Mouse (Mus musculus): ENCODE results near the gene Tmcc2. TPM values are rescaled to one million over a fixed set of nuclear protein-coding genes. Genes with fewer than 3 reads are reported as not detected.
"Not testable (repeated sequence)": the region's sequence is repeated elsewhere in the genome, so short reads cannot be mapped to it uniquely, and the experiment has no call there.

Gene Tmcc2
- polyA plus RNA-seq, 1 experiment: 5.3 TPM

DNA sequence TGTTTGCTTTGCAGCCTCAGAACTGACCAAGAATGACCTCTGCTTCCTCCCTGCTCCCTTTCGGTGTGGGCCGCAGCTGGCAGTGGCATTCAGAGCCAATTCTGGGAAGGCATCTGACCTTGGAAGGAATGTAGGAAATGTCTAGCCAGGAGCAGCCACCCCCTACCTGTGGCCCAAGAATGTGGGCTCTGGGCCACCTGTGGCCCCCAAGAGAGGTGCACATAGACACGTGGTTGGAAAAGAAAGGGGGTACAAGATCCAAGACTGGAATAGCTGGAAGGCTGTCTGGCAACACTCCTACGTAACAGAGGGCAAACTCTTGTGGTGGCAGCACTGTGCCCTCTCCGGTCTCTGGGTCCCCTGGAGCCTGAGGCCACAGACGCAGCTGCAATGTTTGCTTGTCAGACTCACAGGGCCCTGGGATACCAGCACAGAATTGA is 35.9 kb downstream of the Tmcc2 start:
- no peaks in the 10 kb centered on the region for H3K36me3 ChIP-seq (ENCODE audit: control insufficient read depth, insufficient read depth, low read length)
- 92% methylated on average over 6 of the region's 6 CpGs for WGBS
- H3K4me1 ChIP-seq (replicated peaks; ENCODE audit: control insufficient read depth, insufficient read depth, low read length): no peaks in the 10 kb centered on the region
- no peaks in the 10 kb centered on the region for H3K27me3 ChIP-seq (ENCODE audit: control insufficient read depth, insufficient read depth, low read length)
- H3K27ac ChIP-seq (ENCODE audit: control insufficient read depth, insufficient read depth, low read length): no peak overlapping the region
- H3K4me3 ChIP-seq (ENCODE audit: control insufficient read depth, insufficient read depth, low read length): no peak overlapping the region
- DNase-seq: no peak
- TF ChIP-seq CTCF (IDR thresholded peaks at IDR 0.05; ENCODE audit: borderline replicate concordance, control insufficient read depth, extremely low read depth, insufficient read depth, low read length, poor library complexity): no peak
- no peak for TF ChIP-seq POLR2A (IDR thresholded peaks at IDR 0.05; ENCODE audit: control insufficient read depth, extremely low read depth, insufficient read depth, low read length, poor library complexity)

DNA sequence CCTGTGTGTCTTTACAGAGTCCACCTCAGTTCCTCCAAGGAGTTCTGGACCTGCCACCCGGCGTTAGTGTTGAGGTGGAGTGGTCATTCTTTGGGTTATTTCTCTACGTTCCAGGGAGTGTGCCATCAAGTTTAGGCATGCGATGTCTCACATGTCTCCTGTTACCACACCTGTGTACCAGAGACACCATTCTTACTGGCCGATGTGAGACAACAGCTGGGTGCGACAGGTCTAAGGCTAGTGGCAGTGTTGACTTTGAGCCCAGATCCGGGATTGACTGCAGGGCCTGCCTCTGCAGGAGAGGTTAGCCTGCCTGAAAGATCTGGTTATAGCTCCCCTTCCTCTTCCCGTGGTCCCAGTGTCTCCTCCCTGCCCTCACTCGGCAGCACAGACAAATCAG is 36.8 kb downstream of the Tmcc2 start:
- DNase-seq: no peak
- no peak for TF ChIP-seq POLR2A (IDR thresholded peaks at IDR 0.05; ENCODE audit: control insufficient read depth, extremely low read depth, insufficient read depth, low read length, poor library complexity)
- H3K4me1 ChIP-seq (replicated peaks; ENCODE audit: control insufficient read depth, insufficient read depth, low read length): no peaks in the 10 kb centered on the region
- H3K27me3 ChIP-seq (ENCODE audit: control insufficient read depth, insufficient read depth, low read length): no peaks in the 10 kb centered on the region
- no peak overlapping the region for H3K4me3 ChIP-seq (ENCODE audit: control insufficient read depth, insufficient read depth, low read length)
- H3K27ac ChIP-seq (ENCODE audit: control insufficient read depth, insufficient read depth, low read length): no peak overlapping the region
- 94% methylated on average over 9 of the region's 9 CpGs for WGBS
- no peaks in the 10 kb centered on the region for H3K36me3 ChIP-seq (ENCODE audit: control insufficient read depth, insufficient read depth, low read length)

DNA sequence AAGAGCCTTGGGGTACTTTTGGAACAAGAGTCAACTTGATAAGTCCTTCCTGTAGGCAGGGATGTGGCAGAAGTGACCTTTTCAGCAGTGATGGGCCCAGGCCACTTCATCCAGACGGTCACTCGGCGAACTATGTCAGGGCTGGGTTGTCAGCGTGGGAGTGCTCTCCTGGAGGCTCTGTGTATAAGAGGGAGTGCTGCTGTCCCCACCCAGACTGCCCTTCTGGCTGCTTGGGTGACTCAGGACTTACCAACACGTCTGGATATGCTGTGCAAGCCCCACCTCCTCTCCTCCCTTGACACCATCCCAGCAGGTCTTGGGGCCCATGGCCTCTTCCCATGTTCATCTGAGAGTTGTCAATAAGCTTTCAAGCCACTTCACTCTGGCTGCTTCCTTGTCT is 37.7 kb downstream of the Tmcc2 start:
- H3K4me3 ChIP-seq (ENCODE audit: control insufficient read depth, insufficient read depth, low read length): no peak overlapping the region
- no peak overlapping the region for H3K27ac ChIP-seq (ENCODE audit: control insufficient read depth, insufficient read depth, low read length)
- H3K27me3 ChIP-seq (ENCODE audit: control insufficient read depth, insufficient read depth, low read length): no peaks in the 10 kb centered on the region
- H3K4me1 ChIP-seq (replicated peaks; ENCODE audit: control insufficient read depth, insufficient read depth, low read length): no peaks in the 10 kb centered on the region
- 79% methylated on average over 5 of the region's 5 CpGs for WGBS
- no peaks in the 10 kb centered on the region for H3K36me3 ChIP-seq (ENCODE audit: control insufficient read depth, insufficient read depth, low read length)
- no peak for DNase-seq
- no peak for TF ChIP-seq CTCF (IDR thresholded peaks at IDR 0.05; ENCODE audit: borderline replicate concordance, control insufficient read depth, extremely low read depth, insufficient read depth, low read length, poor library complexity)
- no peak for TF ChIP-seq POLR2A (IDR thresholded peaks at IDR 0.05; ENCODE audit: control insufficient read depth, extremely low read depth, insufficient read depth, low read length, poor library complexity)

DNA sequence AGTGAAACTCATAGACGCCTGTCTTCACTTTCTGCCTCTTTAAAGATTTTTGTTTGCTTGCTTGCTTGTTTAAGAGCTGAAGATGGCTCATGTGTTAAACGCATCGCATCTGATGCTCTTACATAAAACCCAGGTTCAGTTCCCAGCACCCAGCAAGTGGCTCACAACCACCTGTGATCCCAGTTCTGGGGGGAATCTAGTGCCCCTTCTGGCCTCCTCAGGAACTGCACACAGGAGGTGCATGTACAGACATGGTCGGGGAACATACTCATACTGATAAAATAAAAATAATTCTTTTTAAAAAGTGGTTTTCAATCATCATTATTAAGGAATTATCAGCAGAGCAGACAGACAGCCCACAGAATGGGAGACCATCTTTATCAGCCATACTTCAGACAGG is 40.0 kb downstream of the Tmcc2 start:
- DNase-seq: no peak
- no peak overlapping the region for H3K4me3 ChIP-seq (ENCODE audit: control insufficient read depth, insufficient read depth, low read length)
- TF ChIP-seq CTCF (IDR thresholded peaks at IDR 0.05; ENCODE audit: borderline replicate concordance, control insufficient read depth, extremely low read depth, insufficient read depth, low read length, poor library complexity): no peak
- TF ChIP-seq POLR2A (IDR thresholded peaks at IDR 0.05; ENCODE audit: control insufficient read depth, extremely low read depth, insufficient read depth, low read length, poor library complexity): no peak
- 97% methylated on average over 4 of the region's 4 CpGs for WGBS
- no peaks in the 10 kb centered on the region for H3K4me1 ChIP-seq (replicated peaks; ENCODE audit: control insufficient read depth, insufficient read depth, low read length)
- no peaks in the 10 kb centered on the region for H3K27me3 ChIP-seq (ENCODE audit: control insufficient read depth, insufficient read depth, low read length)
- no peaks in the 10 kb centered on the region for H3K36me3 ChIP-seq (ENCODE audit: control insufficient read depth, insufficient read depth, low read length)
- H3K27ac ChIP-seq (ENCODE audit: control insufficient read depth, insufficient read depth, low read length): no peak overlapping the region

DNA sequence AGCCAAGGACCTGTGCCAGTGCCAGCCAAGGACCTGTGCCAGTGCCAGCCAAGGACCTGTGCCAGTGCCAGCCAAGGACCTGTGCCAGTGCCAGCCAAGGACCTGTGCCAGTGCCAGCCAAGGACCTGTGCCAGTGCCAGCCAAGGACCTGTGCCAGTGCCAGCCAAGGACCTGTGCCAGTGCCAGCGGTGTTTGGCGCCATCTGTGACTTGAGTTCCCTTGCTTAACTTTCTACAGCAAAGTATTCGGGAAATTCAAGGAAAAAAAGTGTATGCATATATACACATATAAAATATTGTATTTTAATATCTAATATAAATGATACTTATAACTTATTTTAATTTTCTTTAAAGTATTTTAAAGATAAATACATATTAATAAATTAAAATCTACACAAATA is 41.5 kb downstream of the Tmcc2 start:
- DNase-seq: not testable (repeated sequence)
- 94% methylated on average over 3 of the region's 3 CpGs for WGBS

DNA sequence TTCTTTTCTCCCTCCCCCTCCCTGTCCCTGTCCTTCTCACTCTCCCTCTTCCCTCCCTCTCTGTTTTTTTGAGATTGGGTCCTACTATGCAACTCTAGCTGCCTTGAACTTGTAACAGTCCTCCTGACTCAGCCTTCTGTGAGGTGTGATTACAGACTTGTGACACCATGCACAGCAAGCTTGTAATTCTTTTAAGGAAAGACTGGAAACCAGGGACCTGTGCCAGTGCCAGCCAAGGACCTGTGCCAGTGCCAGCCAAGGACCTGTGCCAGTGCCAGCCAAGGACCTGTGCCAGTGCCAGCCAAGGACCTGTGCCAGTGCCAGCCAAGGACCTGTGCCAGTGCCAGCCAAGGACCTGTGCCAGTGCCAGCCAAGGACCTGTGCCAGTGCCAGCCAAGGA is 42.0 kb downstream of the Tmcc2 start:
- H3K4me1 ChIP-seq (replicated peaks; ENCODE audit: control insufficient read depth, insufficient read depth, low read length); H3K27ac ChIP-seq (ENCODE audit: control insufficient read depth, insufficient read depth, low read length); DNase-seq; H3K27me3 ChIP-seq (ENCODE audit: control insufficient read depth, insufficient read depth, low read length); H3K36me3 ChIP-seq (ENCODE audit: control insufficient read depth, insufficient read depth, low read length); H3K4me3 ChIP-seq (ENCODE audit: control insufficient read depth, insufficient read depth, low read length): not testable (repeated sequence)

More for the DNA sequence above, 41.5 kb downstream of the Tmcc2 start:
- not testable (repeated sequence) for H3K27me3 ChIP-seq (ENCODE audit: control insufficient read depth, insufficient read depth, low read length); H3K36me3 ChIP-seq (ENCODE audit: control insufficient read depth, insufficient read depth, low read length); H3K4me1 ChIP-seq (replicated peaks; ENCODE audit: control insufficient read depth, insufficient read depth, low read length); H3K27ac ChIP-seq (ENCODE audit: control insufficient read depth, insufficient read depth, low read length); H3K4me3 ChIP-seq (ENCODE audit: control insufficient read depth, insufficient read depth, low read length)

DNA sequence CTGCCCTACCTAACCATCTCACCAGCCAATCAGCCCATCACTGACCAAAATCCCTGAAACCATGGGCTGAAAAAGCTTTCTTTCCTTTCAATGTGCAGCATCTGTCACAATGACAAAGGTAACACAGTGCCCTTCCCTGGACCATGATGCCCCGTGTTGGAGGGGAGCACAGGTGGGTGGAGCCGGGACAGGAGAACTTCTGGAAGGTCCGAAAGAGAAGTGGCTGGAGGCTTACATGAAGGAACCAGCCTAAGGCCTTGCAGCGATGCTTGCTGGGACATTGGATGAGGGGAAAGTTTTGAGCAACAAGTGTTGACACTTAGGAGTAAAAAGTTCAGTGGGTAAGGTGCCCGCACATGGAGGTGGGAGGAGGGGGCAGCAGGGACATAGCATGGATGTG is 42.7 kb downstream of the Tmcc2 start:
- H3K4me1 ChIP-seq (replicated peaks; ENCODE audit: control insufficient read depth, insufficient read depth, low read length): no peaks in the 10 kb centered on the region
- TF ChIP-seq POLR2A (IDR thresholded peaks at IDR 0.05; ENCODE audit: control insufficient read depth, extremely low read depth, insufficient read depth, low read length, poor library complexity) (no peak), CTCF (IDR thresholded peaks at IDR 0.05; ENCODE audit: borderline replicate concordance, control insufficient read depth, extremely low read depth, insufficient read depth, low read length, poor library complexity) (no peak)
- H3K27ac ChIP-seq (ENCODE audit: control insufficient read depth, insufficient read depth, low read length): no peak overlapping the region
- no peaks in the 10 kb centered on the region for H3K27me3 ChIP-seq (ENCODE audit: control insufficient read depth, insufficient read depth, low read length)
- H3K4me3 ChIP-seq (ENCODE audit: control insufficient read depth, insufficient read depth, low read length): no peak overlapping the region
- no peaks in the 10 kb centered on the region for H3K36me3 ChIP-seq (ENCODE audit: control insufficient read depth, insufficient read depth, low read length)
- no peak for DNase-seq
- WGBS: 83% methylated on average over 5 of the region's 5 CpGs

Data from thymus, adult 2 months (tissue).